Mouse (Mus musculus) effector memory CD4-positive, alpha-beta T cell, adult 7 months (primary cell): ENCODE results near the gene Kbtbd6. TPM values are rescaled to one million over a fixed set of nuclear protein-coding genes. Genes with fewer than 3 reads are reported as not detected.

ENCODE experiments used
- polyA plus RNA-seq: library from polyadenylated mRNA; unstranded; fragments of 100-300 nt; shearing (Covaris generic); gene quantifications from one replicate; pipeline ENCODE4 v1.2.1, GENCODE M21; 2017

Gene Kbtbd6
- not detected for polyA plus RNA-seq

GRCm38 (mm10) chr14:79451681-79452590, at the start of gene Kbtbd6:
Gene Kbtbd6, plus strand, starts transcription at chr14:79451835.

GRCm38 (mm10) chr14:79425979-79426729, 25.5 kb upstream of the Kbtbd6 start, which contains the start of gene Kbtbd7:
Gene Kbtbd7, plus strand, starts transcription at chr14:79426511.

GRCm38 (mm10) chr14:79480624-79481338, 29.1 kb downstream of the Kbtbd6 start, which contains the start of gene Elf1:
Gene Elf1, plus strand, starts transcription at chr14:79481194.

GRCm38 (mm10) chr14:79481339-79482151, 29.9 kb downstream of the Kbtbd6 start, which contains the start of gene Wbp4:
Gene Wbp4, minus strand, starts transcription at chr14:79481520.

Other genes starting within 250 kb of the Kbtbd6 start
- gene Zfp957, start 204.5 kb upstream of the Kbtbd6 start, polyA plus RNA-seq: 0.48 TPM
- 161 TPM for gene Rgcc, start 150.2 kb upstream of the Kbtbd6 start, polyA plus RNA-seq
- gene Naa16, start 61.1 kb upstream of the Kbtbd6 start, polyA plus RNA-seq: 45.3 TPM
- gene Mtrf1, start 54.1 kb upstream of the Kbtbd6 start, polyA plus RNA-seq: 2.8 TPM
- gene Kbtbd7, start 25.3 kb upstream of the Kbtbd6 start, polyA plus RNA-seq: 1.5 TPM
- gene Elf1, start 29.4 kb downstream of the Kbtbd6 start, polyA plus RNA-seq: 238 TPM
- 42.4 TPM for gene Wbp4, start 29.7 kb downstream of the Kbtbd6 start, polyA plus RNA-seq
- 171 TPM for gene Sugt1, start 135.9 kb downstream of the Kbtbd6 start, polyA plus RNA-seq
- not detected for gene Cnmd, start 210.3 kb downstream of the Kbtbd6 start, polyA plus RNA-seq